Mouse (Mus musculus) right cerebral cortex, postnatal 4 days (tissue): ENCODE data around the gene Notch2.

ENCODE experiments used
- DNase-seq: peaks from one replicate; pipeline ENCODE4 v3.0.0-alpha.2; 2022

Notch2 gene

DNA sequence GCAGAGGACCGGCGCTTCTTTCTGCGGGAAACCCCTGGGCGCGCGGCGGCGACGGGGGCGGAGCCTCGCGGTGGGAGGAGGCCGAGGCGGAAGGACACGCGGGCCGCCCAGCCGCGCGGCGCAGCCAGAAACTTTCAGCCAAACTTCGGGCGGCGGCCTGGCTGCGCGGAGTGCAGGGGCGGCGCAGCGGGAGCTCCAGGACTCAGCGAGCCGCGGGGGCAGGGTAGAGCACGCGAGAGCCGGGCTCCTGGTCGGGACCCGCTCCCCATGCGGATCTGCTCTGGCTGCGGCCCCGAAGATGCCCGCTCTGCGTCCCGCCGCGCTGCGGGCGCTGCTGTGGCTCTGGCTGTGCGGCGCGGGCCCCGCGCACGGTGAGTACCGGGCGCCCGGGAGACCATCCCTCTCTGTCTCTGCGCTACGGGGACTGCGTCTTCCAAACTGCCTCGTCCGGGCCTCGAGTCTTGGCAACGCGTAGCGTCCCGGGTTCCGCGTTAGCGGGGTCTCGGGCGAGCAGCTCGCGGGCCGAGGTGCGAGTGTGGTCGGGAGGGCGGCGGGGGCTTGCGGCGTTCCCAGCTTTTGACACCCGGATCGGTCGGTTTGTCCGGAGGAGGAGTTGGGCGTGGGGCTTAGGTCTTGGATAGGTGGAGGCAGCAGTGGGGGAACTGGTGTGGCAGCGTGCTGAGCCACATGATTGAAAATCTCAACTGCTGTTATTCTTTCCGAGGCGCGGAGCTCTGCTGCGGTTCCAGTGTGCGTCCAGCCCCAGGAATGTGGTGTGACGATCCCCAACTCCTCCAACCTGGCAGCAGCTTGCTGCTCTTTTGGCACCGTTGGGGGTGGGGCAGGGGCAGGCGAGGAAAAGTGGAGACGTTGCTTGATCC is at the start of gene Notch2:
Gene Notch2, plus strand, starts transcription at position 127 of the 881 bp plus-strand sequence.
- peak; percentile 92 for DNase-seq

DNA sequence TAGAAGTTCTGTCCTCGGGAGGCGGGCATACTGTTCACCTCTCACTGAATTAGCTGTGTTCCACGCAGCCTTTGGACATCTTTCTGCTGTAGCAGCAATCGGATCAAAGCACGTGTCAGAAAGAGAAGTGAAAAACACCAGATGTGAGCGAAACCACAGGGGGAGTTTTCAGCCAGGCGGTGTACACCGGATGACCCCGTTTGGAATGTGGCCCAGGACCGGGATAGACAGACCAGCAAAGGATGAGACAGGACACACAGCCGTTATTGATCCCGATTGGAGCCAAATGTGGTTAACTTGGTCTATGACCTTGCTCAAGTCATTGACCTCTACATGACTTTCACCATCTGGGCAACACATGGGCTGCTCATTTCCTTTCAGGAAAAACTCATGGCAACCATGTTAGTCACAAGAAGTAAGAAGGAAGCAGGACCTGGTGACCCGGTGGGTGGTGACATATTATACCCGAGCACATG is 48.4 kb upstream of the Notch2 start:
- no peak for DNase-seq

GRCm38 (mm10) chr3:97967627-97968026 is 45.7 kb upstream of the Notch2 start:
- DNase-seq, result no peak

- DNase-seq, result no peak
Measured at GRCm38 (mm10) chr3:97968191-97968590, 45.1 kb upstream of the Notch2 start.

GRCm38 (mm10) chr3:97969019-97969418 is 44.3 kb upstream of the Notch2 start:
- no peak for DNase-seq

GRCm38 (mm10) chr3:97971117-97971516 is 42.2 kb upstream of the Notch2 start:
- no peak for DNase-seq

DNA sequence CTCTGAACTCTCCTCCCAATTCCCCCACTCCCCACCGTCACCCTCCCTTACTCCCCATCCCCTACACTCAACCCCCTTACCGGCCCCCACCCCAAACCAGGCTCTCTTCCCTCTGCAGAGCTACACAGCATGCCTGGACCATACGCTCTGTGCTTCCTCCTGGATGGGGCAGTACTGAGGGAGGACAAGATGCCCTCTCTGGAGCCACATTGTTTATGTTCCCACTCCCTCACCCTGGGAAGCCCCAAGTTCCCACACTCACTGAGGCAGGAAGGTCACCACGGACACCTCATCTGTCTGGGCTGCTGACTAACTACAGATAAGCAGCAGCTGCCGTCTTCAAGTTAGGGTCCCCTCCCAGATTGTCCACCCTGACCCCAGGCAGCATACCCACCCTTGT is 41.1 kb upstream of the Notch2 start:
- DNase-seq, result no peak

DNA sequence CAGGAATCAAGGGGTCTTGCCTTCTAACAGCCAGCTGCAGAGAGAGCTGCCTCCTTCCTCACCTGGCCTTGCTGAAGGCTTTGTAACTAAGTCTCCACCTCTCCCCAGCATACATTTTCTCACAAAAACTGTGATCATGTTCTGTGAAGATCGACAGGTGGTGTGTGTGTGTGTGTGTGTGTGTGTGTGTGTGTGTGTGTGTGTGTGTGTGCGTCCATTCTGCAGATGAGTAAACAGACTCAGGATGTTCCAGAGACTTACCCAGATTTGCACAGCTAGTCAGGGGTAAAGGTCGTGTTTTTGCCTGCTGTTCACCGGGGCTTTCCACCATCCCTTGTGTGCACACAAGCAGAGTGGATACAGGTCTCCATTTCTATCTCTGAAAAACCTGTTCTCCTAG is 40.6 kb upstream of the Notch2 start:
- no peak for DNase-seq

DNA sequence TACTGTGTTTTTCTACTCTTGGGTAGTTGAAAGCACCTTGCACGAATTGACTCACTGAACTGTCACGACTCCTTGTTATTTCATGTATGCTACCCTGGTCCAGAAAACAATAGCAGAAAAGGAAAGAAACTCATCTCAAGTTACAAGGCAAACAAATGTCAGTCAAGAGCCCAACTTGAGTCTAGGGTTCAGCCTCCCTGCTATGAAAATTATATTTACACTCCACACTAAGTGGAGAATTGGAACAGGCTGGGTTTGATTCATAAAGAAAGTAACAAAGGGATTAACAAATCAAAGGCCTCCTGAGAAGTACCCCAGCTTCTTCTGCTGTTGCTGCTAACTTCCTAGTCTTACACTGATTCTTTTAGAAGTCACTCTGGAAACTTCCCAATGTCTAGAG is 40.0 kb upstream of the Notch2 start:
- no peak for DNase-seq

DNA sequence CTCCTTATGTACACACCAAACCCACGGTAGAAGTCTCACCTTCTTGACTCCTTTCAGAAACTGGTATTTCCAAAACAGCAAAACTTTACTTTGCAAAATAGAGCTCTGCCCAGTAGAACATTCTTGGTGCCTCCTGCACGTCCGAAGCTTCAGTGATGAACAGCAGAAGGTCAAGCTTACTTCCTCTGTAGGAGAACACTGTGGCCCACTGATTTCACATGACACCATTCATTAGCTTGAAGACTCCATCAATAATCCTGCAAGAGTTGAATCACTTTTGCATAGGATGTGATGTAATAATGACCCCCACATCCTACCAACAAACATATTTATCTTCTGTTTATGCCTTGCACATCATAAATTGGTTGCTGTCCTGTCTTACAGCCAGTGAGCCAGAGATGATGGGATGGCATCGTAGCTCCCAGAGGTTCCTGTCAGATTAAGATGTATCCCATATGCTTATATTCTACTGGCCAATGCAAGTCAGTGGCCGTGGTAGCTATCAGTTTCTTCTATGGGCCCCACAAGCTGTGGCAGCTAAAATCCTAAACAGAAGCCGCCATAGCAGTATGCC is 39.0 kb upstream of the Notch2 start:
- no peak for DNase-seq

- DNase-seq, result no peak
Measured at GRCm38 (mm10) chr3:97976706-97977105, 36.6 kb upstream of the Notch2 start.

GRCm38 (mm10) chr3:97978710-97979109 is 34.6 kb upstream of the Notch2 start:
- no peak for DNase-seq

- DNase-seq, result no peak
Measured at GRCm38 (mm10) chr3:97980683-97981327, 32.5 kb upstream of the Notch2 start.

GRCm38 (mm10) chr3:97981376-97981906 is 31.9 kb upstream of the Notch2 start:
- DNase-seq, result no peak

- no peak for DNase-seq
Measured at GRCm38 (mm10) chr3:97984870-97985506, 28.3 kb upstream of the Notch2 start.

GRCm38 (mm10) chr3:97985691-97986090 is 27.6 kb upstream of the Notch2 start:
- DNase-seq, result no peak

DNA sequence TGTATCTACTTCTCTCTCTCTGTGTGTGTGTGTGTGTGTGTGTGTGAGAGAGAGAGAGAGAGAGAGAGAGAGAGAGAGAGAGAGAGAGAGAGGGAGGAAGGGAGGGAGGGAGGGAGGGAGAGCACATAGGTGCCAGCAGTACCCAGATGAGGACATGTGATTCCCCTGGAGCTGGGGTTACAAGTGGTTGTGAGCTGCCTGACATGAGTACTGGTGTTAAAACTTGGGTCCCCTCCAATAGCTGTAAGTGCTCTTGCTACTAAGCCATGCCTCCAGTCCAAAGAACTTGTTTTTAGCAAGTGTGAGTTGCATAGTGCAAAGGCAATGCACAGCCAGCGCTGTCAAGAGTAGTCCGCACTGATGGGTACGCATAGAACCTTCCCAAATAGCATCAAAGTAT is 26.2 kb upstream of the Notch2 start:
- DNase-seq, result no peak

DNA sequence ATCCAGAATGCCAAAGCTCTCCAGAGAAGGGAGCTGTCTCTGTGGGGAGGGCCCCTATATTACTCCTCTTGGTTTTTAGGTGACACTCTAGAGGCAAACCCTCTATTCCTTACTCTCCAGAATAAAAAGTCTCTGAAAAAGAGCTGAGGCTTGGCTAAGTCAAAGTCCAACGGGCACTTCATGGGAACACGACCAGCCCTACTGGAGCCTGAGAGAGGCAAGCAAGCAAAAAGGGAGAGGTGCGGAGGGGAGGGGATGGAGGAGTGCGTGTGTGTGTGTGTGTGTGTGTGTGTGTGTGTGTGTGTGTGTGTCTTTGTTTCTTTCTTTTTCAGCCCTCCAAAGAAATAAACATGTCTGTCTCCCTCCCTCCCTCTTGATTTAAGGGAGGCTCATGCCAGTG is 24.6 kb upstream of the Notch2 start:
- no peak for DNase-seq

GRCm38 (mm10) chr3:97990576-97990975 is 22.8 kb upstream of the Notch2 start:
- no peak for DNase-seq

GRCm38 (mm10) chr3:97992289-97992688 is 21.0 kb upstream of the Notch2 start:
- no peak for DNase-seq

GRCm38 (mm10) chr3:97993196-97993595 is 20.1 kb upstream of the Notch2 start:
- DNase-seq, result no peak

- no peak for DNase-seq
Measured at GRCm38 (mm10) chr3:97993920-97994545, 19.3 kb upstream of the Notch2 start.

DNA sequence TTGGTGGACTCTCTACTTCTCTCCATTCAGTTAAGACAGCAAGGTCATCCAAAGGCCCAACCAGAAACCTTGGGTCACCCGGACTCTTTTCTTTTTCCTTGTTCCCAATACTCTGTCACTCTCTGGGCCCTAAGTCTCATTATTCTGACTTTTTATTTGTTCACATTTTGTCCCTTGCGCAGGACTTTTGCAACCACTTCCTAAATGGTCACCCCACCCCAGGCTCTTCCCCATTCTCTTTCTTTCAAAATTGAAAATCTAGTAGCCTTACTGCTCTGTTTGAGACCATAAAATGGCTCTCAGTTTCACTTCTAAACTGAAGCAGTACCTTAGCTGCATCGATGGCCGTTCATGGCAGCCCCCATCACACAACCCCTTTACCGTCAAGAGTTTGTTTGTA is 18.5 kb upstream of the Notch2 start:
- no peak for DNase-seq
